Mouse (Mus musculus) limb, embryonic 14.5 days (tissue): ENCODE data around the gene Socs4. TPM values are rescaled to one million over a fixed set of nuclear protein-coding genes. Genes with fewer than 3 reads are reported as not detected.

Experiments
- ATAC-seq: fragments of 200-750 bp; cut with Nextera tagmentation; 2 replicates; pipeline ENCODE4 v1.8.0; 2017; ENCODE audit warnings: low read depth, moderate number of reproducible peaks, moderate TSS enrichment; ENCODE audit not compliant: low FRiP score
- DNase-seq: peaks from one replicate; pipeline ENCODE4 v3.0.0-alpha.2; 2015; ENCODE audit warnings: low spot score
- H3K27ac ChIP-seq: fragments of 300-500 bp; sonication (generic); replicated peaks from 2 replicates; pipeline ENCODE4 v1.5.1; 2014; ENCODE audit warnings: low read depth, mild to moderate bottlenecking, low read length, moderate library complexity, mixed read lengths
- H3K27me3 ChIP-seq: fragments of 300-500 bp; sonication (generic); 2 replicates; pipeline ENCODE4 v1.6.1; 2014; ENCODE audit warnings: low read length, mixed read lengths; ENCODE audit not compliant: control insufficient read depth, insufficient read depth
- H3K36me3 ChIP-seq: fragments of 300-500 bp; sonication (generic); 2 replicates; pipeline ENCODE4 v1.6.1; 2014; ENCODE audit warnings: mild to moderate bottlenecking, low read length, moderate library complexity, mixed read lengths; ENCODE audit not compliant: control insufficient read depth, insufficient read depth
- H3K4me1 ChIP-seq: fragments of 300-500 bp; sonication (generic); 2 replicates; pipeline ENCODE4 v1.6.1; 2014; ENCODE audit warnings: antibody characterized with exemption, low read length, mixed read lengths; ENCODE audit not compliant: control insufficient read depth, insufficient read depth
- H3K4me2 ChIP-seq: fragments of 300-500 bp; sonication (generic); replicated peaks from 2 replicates; pipeline ENCODE4 v1.6.1; 2014; ENCODE audit warnings: low read depth, mild to moderate bottlenecking, low read length, moderate library complexity; ENCODE audit not compliant: severe bottlenecking
- H3K4me3 ChIP-seq: fragments of 300-500 bp; sonication (generic); replicated peaks from 2 replicates; pipeline ENCODE4 v1.5.1; 2014; ENCODE audit warnings: low read length
- H3K9ac ChIP-seq: fragments of 300-500 bp; sonication (generic); 2 replicates; pipeline ENCODE4 v1.6.1; 2014; ENCODE audit warnings: mild to moderate bottlenecking, low read depth, low read length, moderate library complexity; ENCODE audit not compliant: severe bottlenecking
- H3K9me3 ChIP-seq: fragments of 300-500 bp; sonication (generic); 2 replicates; pipeline ENCODE4 v1.6.1; 2016; ENCODE audit warnings: low read length; ENCODE audit not compliant: control insufficient read depth
- POLR2A ChIP-seq: fragments of 200-500 bp; IDR thresholded peaks from 2 replicates; pipeline ENCODE4 v1.8.0; 2012; ENCODE audit warnings: inconsistent platforms, mild to moderate bottlenecking, moderate library complexity, borderline replicate concordance; ENCODE audit not compliant: insufficient read depth, insufficient read length; ENCODE audit errors: extremely low read depth
- whole genome bisulfite sequencing: fragments of 180-500 bp; shearing (Covaris S2); extraction: QIAGEN DNeasy Blood & Tissue Kit; methylation state at CpG from one replicate; pipeline ENCODE4 v1.1.7; 2014; 5-methylcytosine and 5-hydroxymethylcytosine counted together
- polyA plus RNA-seq, 2 experiments: library from polyadenylated mRNA; depleted of rRNA in 1 of 2; stranded (reverse) in 1 of 2; unstranded in 1 of 2; fragments of >200 nt; fragmentation: Nextera tagmentation in 1 of 2; extraction: Ambion mirVana in 1 of 2; gene quantifications; 2 replicates each; pipeline versions ENCODE4 v1.2.1 to v1.2.3; 2012 to 2014

Gene Socs4
- polyA plus RNA-seq, 2 experiments: 4.7 to 7.5 TPM

- ATAC-seq (no peak), DNase-seq (no peak)
- H3K4me3 ChIP-seq: no peak overlapping the region
- H3K4me2 ChIP-seq: no peak overlapping the region
- H3K9me3 ChIP-seq: no peaks in the 10 kb centered on the region
- WGBS: 93% methylated on average over 3 of the region's 3 CpGs
- no peaks in the 10 kb centered on the region for H3K4me1 ChIP-seq
- no peaks in the 10 kb centered on the region for H3K27me3 ChIP-seq
- H3K36me3 ChIP-seq: peaks cover 57% of the 10 kb centered on the region
- no peak overlapping the region for H3K27ac ChIP-seq
- H3K9ac ChIP-seq: no peak overlapping the region
- TF ChIP-seq POLR2A: no peak
Observed at GRCm38 (mm10) chr14:47264866-47265265, 11.9 kb upstream of the Socs4 start.

GRCm38 (mm10) chr14:47265829-47266228, 10.9 kb upstream of the Socs4 start:
- Histone ChIP-seq H3K9ac (no peak overlapping the region), H3K9me3 (no peaks in the 10 kb centered on the region), H3K4me2 (no peak overlapping the region), H3K36me3 (peaks cover 58% of the 10 kb centered on the region), H3K27ac (no peak overlapping the region), H3K4me1 (no peaks in the 10 kb centered on the region), H3K4me3 (no peak overlapping the region), H3K27me3 (no peaks in the 10 kb centered on the region)
- WGBS: 87% methylated on average over 8 of the region's 8 CpGs
- DNase-seq (no peak), ATAC-seq (no peak)
- no peak for TF ChIP-seq POLR2A

- 98% methylated on average over 4 of the region's 4 CpGs for WGBS
- TF ChIP-seq POLR2A: no peak
- no peak for ATAC-seq
Observed at GRCm38 (mm10) chr14:47269056-47269455, 7.7 kb upstream of the Socs4 start.

GRCm38 (mm10) chr14:47269706-47270105, 7.0 kb upstream of the Socs4 start:
- no peak overlapping the region for H3K9ac ChIP-seq
- H3K4me2 ChIP-seq: no peak overlapping the region
- TF ChIP-seq POLR2A: no peak
- WGBS: 95% methylated on average over 2 of the region's 2 CpGs
- H3K4me1 ChIP-seq: no peaks in the 10 kb centered on the region
- peaks cover 64% of the 10 kb centered on the region for H3K36me3 ChIP-seq
- H3K27ac ChIP-seq: no peak overlapping the region
- no peak for ATAC-seq
- DNase-seq: no peak
- no peak overlapping the region for H3K4me3 ChIP-seq
- no peaks in the 10 kb centered on the region for H3K9me3 ChIP-seq
- no peaks in the 10 kb centered on the region for H3K27me3 ChIP-seq

More at GRCm38 (mm10) chr14:47269056-47269455, 7.7 kb upstream of the Socs4 start:
- H3K9ac ChIP-seq: no peak overlapping the region
- no peak for DNase-seq
- peaks cover 64% of the 10 kb centered on the region for H3K36me3 ChIP-seq
- no peaks in the 10 kb centered on the region for H3K27me3 ChIP-seq
- H3K9me3 ChIP-seq: no peaks in the 10 kb centered on the region
- no peaks in the 10 kb centered on the region for H3K4me1 ChIP-seq
- no peak overlapping the region for H3K27ac ChIP-seq
- H3K4me2 ChIP-seq: no peak overlapping the region
- H3K4me3 ChIP-seq: no peak overlapping the region

GRCm38 (mm10) chr14:47273751-47274150, 3.0 kb upstream of the Socs4 start:
- no peak overlapping the region for H3K27ac ChIP-seq
- peaks cover 11% of the 10 kb centered on the region for H3K4me1 ChIP-seq
- no peak for DNase-seq
- H3K9ac ChIP-seq: no peak overlapping the region
- TF ChIP-seq POLR2A: no peak
- ATAC-seq: no peak
- peaks cover 34% of the 10 kb centered on the region for H3K36me3 ChIP-seq
- no peaks in the 10 kb centered on the region for H3K27me3 ChIP-seq
- no peaks in the 10 kb centered on the region for H3K9me3 ChIP-seq
- WGBS: 36% methylated on average over 3 of the region's 3 CpGs
- no peak overlapping the region for H3K4me2 ChIP-seq
- no peak overlapping the region for H3K4me3 ChIP-seq

GRCm38 (mm10) chr14:47275417-47275816, 1.3 kb upstream of the Socs4 start:
- no peak for TF ChIP-seq POLR2A
- Histone ChIP-seq H3K4me3 (peak overlapping the region; percentile 67), H3K27me3 (no peaks in the 10 kb centered on the region), H3K4me2 (peak overlapping the region; percentile 75), H3K36me3 (peaks cover 20% of the 10 kb centered on the region), H3K9ac (no peak overlapping the region), H3K9me3 (no peaks in the 10 kb centered on the region), H3K4me1 (peaks cover 11% of the 10 kb centered on the region), H3K27ac (no peak overlapping the region)
- no peak for ATAC-seq
- WGBS: 24% methylated on average over 3 of the region's 3 CpGs
- no peak for DNase-seq
